Mouse (Mus musculus) embryonic fibroblast, embryonic 13.5 days (primary cell): ENCODE data around the gene Gm20388.

Experiments
- CTCF ChIP-seq: IDR thresholded peaks from 2 replicates; pipeline ENCODE4 v1.5.1; 2011; ENCODE audit warnings: mild to moderate bottlenecking, control low read depth, low read length, moderate library complexity, borderline replicate concordance; ENCODE audit not compliant: insufficient read depth
- POLR2A ChIP-seq: IDR thresholded peaks from 2 replicates; pipeline ENCODE4 v1.6.1; 2011; ENCODE audit warnings: low read depth, mild to moderate bottlenecking, control low read depth, low read length, moderate library complexity

DNA sequence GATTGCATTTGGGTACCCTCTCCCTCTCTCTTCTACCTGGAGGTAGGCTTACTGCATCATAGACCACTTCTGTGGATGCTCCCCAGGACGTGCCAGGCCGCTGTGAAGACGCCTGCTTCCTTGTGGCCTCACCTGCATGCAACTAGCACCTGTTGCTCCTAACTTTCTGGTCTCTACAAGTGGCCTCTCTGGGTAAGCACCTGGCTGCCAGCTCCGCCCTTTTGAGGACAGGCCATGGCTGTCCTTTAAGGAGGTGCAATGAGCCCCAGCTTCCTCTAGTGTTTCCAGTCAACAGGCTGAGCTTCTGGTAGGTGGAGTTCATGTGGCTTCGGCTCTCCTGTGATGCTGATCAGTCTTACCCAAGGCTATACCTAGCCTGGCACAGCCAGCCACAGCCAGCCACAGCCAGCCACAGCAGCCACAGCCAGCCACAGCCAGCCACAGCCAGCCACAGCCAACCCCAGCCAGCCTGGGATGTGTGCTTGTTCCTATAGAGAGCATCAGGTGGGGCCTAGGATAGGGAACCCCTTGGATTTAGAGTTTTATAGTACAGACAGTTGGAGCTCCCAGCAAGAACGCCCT is 344.9 kb downstream of the Gm20388 start:
- TF ChIP-seq POLR2A (no peak), CTCF (no peak)
